Mouse (Mus musculus) liver, embryonic 15.5 days (tissue): ENCODE results near the gene Pgam1. TPM values are rescaled to one million over a fixed set of nuclear protein-coding genes. Genes with fewer than 3 reads are reported as not detected.

Experiments
- ATAC-seq: fragments of 200-750 bp; cut with Nextera tagmentation; 2 replicates; pipeline ENCODE4 v1.8.0; 2017; ENCODE audit warnings: moderate number of reproducible peaks, mild to moderate bottlenecking, moderate library complexity; ENCODE audit not compliant: insufficient read depth
- H3K27ac ChIP-seq: fragments of 300-500 bp; sonication (generic); replicated peaks from 2 replicates; pipeline ENCODE4 v1.5.1; 2015; ENCODE audit warnings: mild to moderate bottlenecking, inconsistent platforms
- H3K27me3 ChIP-seq: fragments of 300-500 bp; sonication (generic); 2 replicates; pipeline ENCODE4 v1.6.1; 2015; ENCODE audit warnings: mild to moderate bottlenecking, inconsistent platforms
- H3K36me3 ChIP-seq: fragments of 300-500 bp; sonication (generic); replicated peaks from 2 replicates; pipeline ENCODE4 v1.6.1; 2015; ENCODE audit warnings: moderate library complexity, mild to moderate bottlenecking, inconsistent platforms
- H3K4me1 ChIP-seq: fragments of 300-500 bp; sonication (generic); replicated peaks from 2 replicates; pipeline ENCODE4 v1.6.1; 2015; ENCODE audit warnings: inconsistent platforms
- H3K4me2 ChIP-seq: fragments of 300-500 bp; sonication (generic); 2 replicates; pipeline ENCODE4 v1.6.1; 2015; ENCODE audit warnings: moderate library complexity, mild to moderate bottlenecking, inconsistent platforms
- H3K4me3 ChIP-seq: fragments of 300-500 bp; sonication (generic); replicated peaks from 2 replicates; pipeline ENCODE4 v1.5.1; 2015; ENCODE audit warnings: mild to moderate bottlenecking, inconsistent platforms
- H3K9ac ChIP-seq: fragments of 300-500 bp; sonication (generic); 2 replicates; pipeline ENCODE4 v1.6.1; 2015; ENCODE audit warnings: moderate library complexity, mild to moderate bottlenecking, inconsistent platforms
- H3K9me3 ChIP-seq: fragments of 300-500 bp; sonication (generic); replicated peaks from 2 replicates; pipeline ENCODE4 v1.6.1; 2016; ENCODE audit warnings: inconsistent platforms
- WGBS: fragments of 180-500 bp; shearing (Covaris S2); methylation state at CpG from one replicate; pipeline ENCODE4 v1.1.7; 2015; ENCODE audit warnings: mixed read lengths; ENCODE audit not compliant: insufficient replicate concordance; 5-methylcytosine and 5-hydroxymethylcytosine counted together
- polyA plus RNA-seq: library from polyadenylated mRNA; unstranded; fragments of >200 nt; fragmentation: Nextera tagmentation; extraction: Ambion mirVana; gene quantifications from 2 replicates; pipeline ENCODE4 v1.2.1, GENCODE M21; 2015

The Pgam1 gene
- polyA plus RNA-seq, 1 experiment from 2014 or later: 267 TPM

DNA sequence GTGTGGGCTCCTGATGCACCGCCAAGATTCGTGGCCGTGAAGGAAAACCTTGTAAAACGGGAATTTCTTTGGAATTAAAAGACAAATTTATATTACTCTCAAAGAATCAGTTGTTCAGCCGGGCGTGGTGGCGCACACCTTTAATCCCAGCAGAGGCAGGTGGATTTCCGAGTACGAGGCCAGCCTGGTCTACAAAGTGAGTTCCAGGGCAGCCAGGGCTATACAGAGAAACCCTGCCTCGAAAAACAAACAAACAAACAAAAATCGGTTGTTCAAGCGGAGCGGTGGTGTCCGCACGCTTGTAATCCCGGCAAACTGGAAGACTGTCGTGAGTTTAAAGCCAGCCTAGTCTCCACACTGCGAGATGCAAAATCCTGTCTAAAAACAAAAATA is 15.4 kb upstream of the Pgam1 start:
- peak overlapping the region; percentile 73 for H3K4me3 ChIP-seq
- no peaks in the 10 kb centered on the region for H3K9me3 ChIP-seq
- no peak for ATAC-seq
- peak overlapping the region; percentile 53; the same call in 1 of the 2 replicates for H3K27ac ChIP-seq
- peak overlapping the region; percentile 87 for H3K4me2 ChIP-seq
- no peaks in the 10 kb centered on the region for H3K27me3 ChIP-seq
- H3K4me1 ChIP-seq: peaks cover 44% of the 10 kb centered on the region
- peak overlapping the region; percentile 52 for H3K9ac ChIP-seq
- H3K36me3 ChIP-seq: 0 out of 2 replicates have a peak, but pooled peaks cover 5% of the 10 kb centered on the region
- WGBS: 20% methylated on average over 18 of the region's 18 CpGs

DNA sequence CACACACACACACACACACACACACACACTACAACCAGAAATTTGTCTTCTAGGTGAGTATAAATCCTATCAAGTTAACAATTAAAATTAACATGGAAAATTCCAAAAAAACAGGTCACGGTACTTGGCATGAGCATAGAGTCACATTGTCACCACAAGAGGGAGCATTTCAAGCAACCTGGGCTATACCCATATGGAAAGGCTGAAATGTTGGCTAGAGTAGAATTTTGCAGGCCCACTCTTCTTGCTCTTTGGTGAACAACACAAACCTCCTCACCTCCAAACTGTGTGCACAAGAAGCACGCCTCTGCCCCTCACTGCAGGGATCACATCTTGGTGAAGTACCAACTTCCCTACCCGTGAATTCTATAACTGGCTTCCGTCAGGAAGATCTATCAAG is 12.9 kb upstream of the Pgam1 start:
- 43% methylated on average over 4 of the region's 4 CpGs for WGBS
- H3K27me3 ChIP-seq: no peaks in the 10 kb centered on the region
- H3K9me3 ChIP-seq: no peaks in the 10 kb centered on the region
- H3K4me1 ChIP-seq: peaks cover 54% of the 10 kb centered on the region
- no peak overlapping the region for H3K4me2 ChIP-seq
- H3K9ac ChIP-seq: no peak overlapping the region
- no peak for ATAC-seq
- no peak overlapping the region for H3K27ac ChIP-seq
- no peak overlapping the region for H3K4me3 ChIP-seq
- no peaks in the 10 kb centered on the region for H3K36me3 ChIP-seq

DNA sequence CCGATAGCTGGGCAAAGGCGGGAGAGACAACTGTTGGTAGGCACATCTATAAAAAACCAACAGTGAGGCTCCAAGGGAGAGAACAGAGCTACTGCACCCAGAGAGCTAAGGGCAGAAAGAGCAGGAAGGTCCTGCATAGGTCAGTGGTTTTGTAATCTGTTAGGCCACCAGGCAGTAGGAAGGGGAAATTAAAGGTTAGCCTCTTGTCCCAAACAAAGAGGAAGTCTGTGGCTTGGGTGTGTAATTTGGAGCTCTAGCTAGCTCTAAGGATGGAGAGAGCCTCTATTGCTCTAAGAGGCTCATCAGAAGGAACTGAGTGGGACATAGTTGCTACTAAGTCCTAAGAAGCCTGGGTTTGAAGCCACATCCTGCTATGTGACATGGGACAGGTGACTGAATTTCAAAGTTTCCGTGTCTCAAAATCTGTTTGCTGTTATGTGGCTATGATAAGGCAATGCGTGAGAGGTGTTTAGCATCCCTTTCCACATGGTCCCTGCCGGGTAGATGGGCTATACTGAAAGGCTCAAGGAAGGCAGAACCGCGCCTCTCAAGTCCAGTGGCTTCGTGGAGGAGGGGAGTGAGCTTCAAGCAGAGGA is 11.1 kb upstream of the Pgam1 start:
- H3K4me2 ChIP-seq: no peak overlapping the region
- H3K36me3 ChIP-seq: no peaks in the 10 kb centered on the region
- H3K4me1 ChIP-seq: peaks cover 48% of the 10 kb centered on the region
- H3K27me3 ChIP-seq: no peaks in the 10 kb centered on the region
- 30% methylated on average over 8 of the region's 8 CpGs for WGBS
- peak overlapping the region; percentile 55 for H3K27ac ChIP-seq
- no peak for ATAC-seq
- no peak overlapping the region for H3K4me3 ChIP-seq
- no peaks in the 10 kb centered on the region for H3K9me3 ChIP-seq
- no peak overlapping the region for H3K9ac ChIP-seq

DNA sequence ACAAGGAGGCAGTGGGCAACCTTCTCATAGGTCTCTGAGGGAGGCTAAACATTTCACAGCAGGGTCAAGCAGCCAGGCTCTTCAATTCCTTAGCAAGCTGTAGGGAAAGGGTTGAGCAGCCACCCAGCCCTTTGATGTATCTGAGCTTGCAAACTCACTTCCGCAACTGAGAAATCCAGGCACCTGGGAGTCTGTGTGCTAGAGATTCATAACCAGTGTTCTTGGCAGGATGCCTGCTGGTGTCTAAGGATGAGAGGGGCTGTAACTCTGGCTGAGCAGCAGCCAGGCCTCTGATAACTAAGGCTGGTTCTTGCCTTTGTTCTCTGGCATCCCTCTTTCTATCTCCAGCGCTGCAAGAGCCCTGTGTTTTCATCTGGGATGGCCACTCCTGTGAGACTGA is 10.0 kb upstream of the Pgam1 start:
- no peaks in the 10 kb centered on the region for H3K36me3 ChIP-seq
- H3K9me3 ChIP-seq: no peaks in the 10 kb centered on the region
- H3K4me2 ChIP-seq: no peak overlapping the region
- 50% methylated on average over 2 of the region's 2 CpGs for WGBS
- H3K27me3 ChIP-seq: no peaks in the 10 kb centered on the region
- no peak overlapping the region for H3K9ac ChIP-seq
- H3K4me3 ChIP-seq: no peak overlapping the region
- peaks cover 51% of the 10 kb centered on the region for H3K4me1 ChIP-seq
- 0 out of 2 replicates have a peak overlapping the region, but pooled peaks have one; percentile 6 for H3K27ac ChIP-seq
- no peak for ATAC-seq

DNA sequence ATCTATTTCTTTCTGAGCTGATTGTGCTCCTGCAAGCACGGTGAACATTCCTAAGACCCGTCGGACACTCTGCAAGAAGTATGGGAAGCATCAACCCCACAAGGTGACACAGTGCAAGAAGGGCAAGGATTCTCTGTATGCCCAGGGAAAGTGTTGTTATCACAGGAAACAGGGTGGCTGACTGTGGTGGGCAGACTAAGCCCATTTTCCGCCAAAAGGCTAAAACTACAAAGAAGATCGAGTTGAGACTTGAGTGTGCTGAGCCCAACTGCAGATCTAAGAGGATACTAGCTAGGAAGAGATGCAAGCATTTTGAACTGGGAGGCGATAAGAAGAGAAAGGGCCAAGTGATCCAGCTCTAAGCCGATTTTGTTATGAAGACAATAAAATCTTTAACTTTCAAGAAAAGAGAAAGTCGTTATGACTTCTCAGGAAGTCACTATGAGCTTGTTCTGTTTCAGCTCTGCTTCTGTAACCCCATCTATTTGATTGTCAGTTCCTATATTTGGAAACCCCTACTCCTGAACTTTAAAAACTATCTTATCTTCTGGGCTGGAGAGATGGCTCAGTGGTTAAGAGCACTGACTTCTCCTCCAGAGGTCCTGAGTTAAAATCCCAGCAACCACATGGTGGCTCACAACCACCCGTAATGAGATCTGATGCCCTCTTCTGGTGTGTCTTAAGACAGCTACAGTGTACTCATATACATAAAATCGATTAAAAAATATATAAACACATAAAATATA is 8.7 kb upstream of the Pgam1 start:
- no peak overlapping the region for H3K27ac ChIP-seq
- H3K36me3 ChIP-seq: no peaks in the 10 kb centered on the region
- peaks cover 60% of the 10 kb centered on the region for H3K4me1 ChIP-seq
- no peak for ATAC-seq
- H3K9ac ChIP-seq: no peak overlapping the region
- no peak overlapping the region for H3K4me3 ChIP-seq
- no peak overlapping the region for H3K4me2 ChIP-seq
- H3K27me3 ChIP-seq: no peaks in the 10 kb centered on the region
- no peaks in the 10 kb centered on the region for H3K9me3 ChIP-seq
- WGBS: 19% methylated on average over 10 of the region's 10 CpGs

DNA sequence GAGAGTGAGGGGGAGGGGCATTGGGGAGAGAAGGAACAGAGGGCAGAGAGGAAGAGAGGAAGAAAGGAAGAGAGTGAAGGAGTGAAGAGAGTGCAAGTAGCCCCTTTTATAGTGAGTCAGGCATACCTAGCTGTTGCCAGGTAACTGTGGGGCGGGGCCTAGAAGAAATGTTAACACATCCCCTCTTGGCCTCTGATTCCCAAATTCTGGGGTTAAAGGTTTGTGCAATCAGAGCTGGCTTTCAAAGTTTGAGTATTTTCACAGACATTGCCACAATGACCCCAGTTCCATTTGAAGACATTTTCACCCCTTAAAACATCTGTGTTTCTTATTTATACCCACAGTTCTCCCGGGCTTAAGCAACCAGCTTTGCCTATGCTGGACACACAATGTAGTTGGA is 6.5 kb upstream of the Pgam1 start:
- H3K4me2 ChIP-seq: no peak overlapping the region
- H3K4me1 ChIP-seq: peaks cover 51% of the 10 kb centered on the region
- WGBS: 78% methylated on average over 2 of the region's 2 CpGs

DNA sequence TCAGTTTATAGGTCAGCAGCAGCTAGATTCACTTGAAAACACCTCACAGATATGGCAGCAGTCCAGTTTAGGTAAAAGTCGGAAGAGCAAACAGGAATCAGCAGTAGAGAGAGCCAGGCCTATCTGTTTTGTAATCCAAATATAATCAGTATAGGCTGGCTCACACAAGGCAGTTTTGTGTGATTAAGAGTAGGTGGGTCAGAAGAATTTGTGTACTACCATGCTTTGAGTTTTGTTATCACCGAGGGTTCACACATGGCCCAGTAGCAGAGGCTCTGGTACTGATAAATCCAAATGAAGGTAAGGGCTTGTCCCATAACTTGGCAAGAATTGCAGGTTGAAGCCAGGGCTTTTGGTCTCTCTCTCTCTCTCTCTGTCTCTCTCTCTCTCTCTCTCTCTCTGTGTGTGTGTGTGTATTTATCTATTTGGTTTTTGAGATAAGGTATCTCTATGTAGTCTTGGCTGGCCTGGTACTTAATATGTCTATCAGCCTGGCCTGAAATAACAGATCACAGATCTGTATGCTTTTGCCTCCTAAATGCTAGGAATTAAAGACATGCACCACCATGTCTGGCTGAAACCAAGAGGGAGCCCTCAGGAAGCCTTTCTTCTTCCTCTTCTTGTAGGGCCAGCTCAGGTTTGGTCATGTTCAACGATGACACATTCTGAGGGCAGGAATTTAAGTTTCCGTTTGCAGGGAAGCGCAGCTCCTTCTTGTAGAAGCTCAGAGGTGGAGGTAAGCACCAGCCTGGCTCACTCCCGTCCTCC is 5.2 kb upstream of the Pgam1 start:
- peak; percentile 79 for ATAC-seq
- peaks cover 56% of the 10 kb centered on the region for H3K4me1 ChIP-seq
- peak overlapping the region; percentile 90 for H3K27ac ChIP-seq
- no peaks in the 10 kb centered on the region for H3K36me3 ChIP-seq
- H3K27me3 ChIP-seq: no peaks in the 10 kb centered on the region
- no peaks in the 10 kb centered on the region for H3K9me3 ChIP-seq
- peak overlapping the region; percentile 2; the same call in 1 of the 2 replicates for H3K4me3 ChIP-seq
- H3K4me2 ChIP-seq: peak overlapping the region; percentile 61
- 23% methylated on average over 6 of the region's 6 CpGs for WGBS
- peak overlapping the region; percentile 31; the same call in 1 of the 2 replicates for H3K9ac ChIP-seq

More for the DNA sequence above, 6.5 kb upstream of the Pgam1 start:
- Histone ChIP-seq H3K9me3 (no peaks in the 10 kb centered on the region), H3K4me3 (no peak overlapping the region), H3K9ac (no peak overlapping the region), H3K27me3 (no peaks in the 10 kb centered on the region), H3K36me3 (no peaks in the 10 kb centered on the region), H3K27ac (peak overlapping the region; percentile 90)
- no peak for ATAC-seq

DNA sequence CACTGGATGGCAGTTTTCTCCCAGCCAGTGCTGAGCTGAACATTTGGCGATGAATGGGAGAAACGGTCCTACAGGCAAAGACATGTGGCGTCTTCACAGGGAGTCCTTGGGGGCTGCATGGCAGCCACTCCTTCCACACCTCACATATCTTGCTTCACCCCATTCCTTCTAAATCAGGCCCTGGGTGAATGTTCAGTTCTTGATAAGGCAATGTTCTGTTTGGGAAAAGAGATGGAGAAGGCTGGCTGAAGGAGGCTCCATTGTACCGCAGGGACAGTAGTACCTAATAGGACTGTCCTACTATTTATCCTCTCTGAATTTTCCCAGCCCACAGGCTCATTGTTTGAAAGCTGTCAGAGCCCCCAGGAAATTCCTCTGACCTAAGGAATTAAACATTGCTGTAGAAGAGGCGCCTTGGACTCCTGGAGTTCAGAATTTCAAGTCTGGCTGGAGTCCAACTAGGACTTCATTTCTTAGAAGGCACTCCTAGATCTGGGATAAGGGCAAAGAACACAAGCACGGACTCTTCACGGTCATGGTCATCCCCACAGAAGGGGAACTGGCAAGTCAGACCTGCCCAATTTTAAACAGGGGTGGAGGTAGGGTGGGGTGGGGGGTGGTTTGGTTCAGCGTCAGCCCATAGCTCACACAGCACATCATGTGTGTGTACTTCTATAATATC is 4.5 kb upstream of the Pgam1 start:
- ATAC-seq: peak; percentile 25
- no peaks in the 10 kb centered on the region for H3K36me3 ChIP-seq
- peaks cover 57% of the 10 kb centered on the region for H3K4me1 ChIP-seq
- H3K4me3 ChIP-seq: peak overlapping the region; percentile 2; the same call in 1 of the 2 replicates
- peak overlapping the region; percentile 31; the same call in 1 of the 2 replicates for H3K9ac ChIP-seq
- H3K27me3 ChIP-seq: no peaks in the 10 kb centered on the region
- peak overlapping the region; percentile 61 for H3K4me2 ChIP-seq
- peak overlapping the region; percentile 90 for H3K27ac ChIP-seq
- H3K9me3 ChIP-seq: no peaks in the 10 kb centered on the region
- WGBS: 26% methylated on average over 8 of the region's 8 CpGs

DNA sequence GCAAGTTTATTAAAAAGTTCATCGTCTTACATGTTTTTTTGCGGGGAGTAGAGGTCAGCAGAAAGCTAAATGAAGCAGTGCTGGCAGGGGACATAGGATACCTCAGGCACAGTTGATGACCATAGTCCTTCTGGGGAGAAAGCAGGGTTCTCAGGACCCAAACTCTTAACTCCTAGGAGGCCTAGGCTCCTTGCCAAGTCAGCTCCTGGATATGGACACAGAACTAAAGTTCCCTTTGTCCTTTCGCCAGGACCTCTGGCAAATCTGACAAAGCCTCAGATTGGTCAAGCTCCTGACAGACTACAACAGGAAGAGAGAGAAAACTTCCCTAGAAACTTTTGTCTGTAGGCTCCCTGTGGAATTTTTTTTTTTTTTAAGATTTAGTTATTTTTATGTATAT is 3.0 kb upstream of the Pgam1 start:
- WGBS: 93% methylated on average over 3 of the region's 3 CpGs
- H3K4me3 ChIP-seq: no peak overlapping the region
- H3K27ac ChIP-seq: 0 out of 2 replicates have a peak overlapping the region, but pooled peaks have one; percentile 19
- no peaks in the 10 kb centered on the region for H3K9me3 ChIP-seq
- no peak overlapping the region for H3K4me2 ChIP-seq
- H3K27me3 ChIP-seq: no peaks in the 10 kb centered on the region
- ATAC-seq: no peak
- H3K4me1 ChIP-seq: peaks cover 64% of the 10 kb centered on the region
- H3K9ac ChIP-seq: no peak overlapping the region
- no peaks in the 10 kb centered on the region for H3K36me3 ChIP-seq

DNA sequence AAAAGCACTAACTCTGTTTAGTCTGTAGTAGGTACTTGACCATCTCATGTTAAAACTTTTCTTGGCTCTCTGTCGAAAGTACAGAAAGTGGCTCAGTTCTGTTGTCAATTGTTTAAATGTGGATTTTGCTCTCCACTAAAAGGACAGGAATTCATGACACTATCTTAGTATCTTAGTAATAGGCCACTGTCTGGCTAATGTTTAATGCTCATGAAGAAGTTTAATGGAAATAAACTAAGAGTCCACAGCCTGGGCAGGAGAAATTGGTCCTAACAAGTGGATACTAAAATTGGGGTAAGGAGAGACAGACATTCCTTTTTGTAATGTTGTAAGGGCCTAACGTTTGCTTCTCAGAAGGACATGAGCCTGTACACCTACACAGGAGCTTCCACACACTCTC is 1.3 kb upstream of the Pgam1 start:
- 74% methylated on average over 2 of the region's 2 CpGs for WGBS
- ATAC-seq: no peak
- peaks cover 75% of the 10 kb centered on the region for H3K4me1 ChIP-seq
- no peaks in the 10 kb centered on the region for H3K27me3 ChIP-seq
- H3K9me3 ChIP-seq: no peaks in the 10 kb centered on the region
- H3K27ac ChIP-seq: peak overlapping the region; percentile 93
- peaks cover 5% of the 10 kb centered on the region; the same call in 1 of the 2 replicates for H3K36me3 ChIP-seq
- no peak overlapping the region for H3K4me3 ChIP-seq
- no peak overlapping the region for H3K9ac ChIP-seq
- no peak overlapping the region for H3K4me2 ChIP-seq
